Mouse (Mus musculus) lung, postnatal 14 days (tissue): ENCODE results near the gene Tcam1.

ENCODE experiments used
- DNase-seq: peaks from one replicate; pipeline ENCODE4 v3.0.0; 2021

Gene Tcam1

GRCm38 (mm10) chr11:106324858-106325257 lies 48.4 kb downstream of the Tcam1 start:
- DNase-seq = no peak

DNA sequence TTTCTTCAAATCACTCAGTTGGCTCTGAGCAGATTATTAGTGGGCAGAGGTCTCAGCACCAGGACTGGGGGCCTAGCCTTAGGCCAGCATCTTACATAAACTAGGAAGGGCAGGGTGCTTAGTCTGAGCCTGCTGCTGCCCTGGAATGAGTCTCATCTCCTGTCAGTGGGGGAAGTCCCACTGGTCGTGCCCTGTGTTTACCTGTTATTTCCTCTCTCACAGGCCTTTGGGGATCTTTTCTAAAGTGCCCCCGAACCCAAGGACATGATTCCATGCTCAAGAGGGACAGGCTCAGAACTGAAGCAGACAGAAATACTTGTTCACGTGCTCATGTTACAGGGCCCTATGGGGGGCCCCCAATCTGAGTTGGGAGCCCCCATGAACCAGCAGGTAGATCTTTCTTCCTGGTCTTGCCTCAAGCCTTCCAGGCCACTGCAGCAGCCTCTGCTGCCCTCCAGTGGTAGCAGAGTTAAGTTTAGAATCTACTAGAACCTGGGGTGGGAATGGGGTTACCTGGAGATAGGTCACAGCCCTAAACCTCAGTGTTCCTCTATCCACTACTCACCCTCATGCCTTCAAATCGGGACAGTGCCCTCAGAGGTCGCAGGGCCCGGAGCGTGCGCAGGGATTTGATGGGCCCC lies 49.2 kb downstream of the Tcam1 start:
- DNase-seq = peak; percentile 83

DNA sequence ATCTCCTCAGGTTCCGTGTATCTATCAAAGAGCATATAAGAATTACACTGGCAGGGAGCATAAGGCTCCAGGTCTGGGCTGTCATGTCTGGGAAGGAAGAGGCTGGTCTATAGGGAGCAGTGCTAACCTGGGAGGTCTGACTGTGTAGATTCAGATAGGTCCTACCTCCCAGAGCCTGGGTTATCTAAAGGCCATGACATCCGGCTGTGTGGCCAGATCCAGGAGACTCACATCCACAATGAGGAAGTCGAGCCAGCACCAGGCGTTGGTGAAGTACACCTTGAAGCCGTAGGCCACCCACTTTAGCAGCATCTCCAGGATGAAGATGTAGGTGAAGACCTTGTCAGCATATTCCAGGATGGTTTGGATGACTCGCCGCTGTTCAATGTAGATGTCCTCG lies 50.0 kb downstream of the Tcam1 start:
- DNase-seq = no peak

DNA sequence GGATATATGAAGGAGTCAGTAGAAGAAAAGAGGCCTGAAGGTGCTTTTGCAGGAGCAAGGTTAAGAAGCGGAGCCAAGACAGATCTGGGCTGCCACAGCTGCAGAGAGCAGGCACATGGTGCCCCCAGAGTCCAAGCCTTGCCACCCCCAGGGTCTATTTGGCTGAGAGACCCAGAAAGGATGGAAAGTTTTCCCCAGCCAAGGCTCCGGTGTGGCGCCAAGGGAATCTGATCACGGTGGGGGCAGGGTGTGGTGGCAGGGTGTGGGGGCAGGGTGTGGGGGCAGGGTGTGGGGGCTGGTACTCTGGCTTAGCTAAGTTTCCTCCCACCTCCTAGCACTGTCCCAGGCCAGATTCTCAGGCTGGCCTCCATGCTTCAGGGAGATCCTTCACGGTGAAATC lies 52.0 kb downstream of the Tcam1 start:
- DNase-seq = no peak

DNA sequence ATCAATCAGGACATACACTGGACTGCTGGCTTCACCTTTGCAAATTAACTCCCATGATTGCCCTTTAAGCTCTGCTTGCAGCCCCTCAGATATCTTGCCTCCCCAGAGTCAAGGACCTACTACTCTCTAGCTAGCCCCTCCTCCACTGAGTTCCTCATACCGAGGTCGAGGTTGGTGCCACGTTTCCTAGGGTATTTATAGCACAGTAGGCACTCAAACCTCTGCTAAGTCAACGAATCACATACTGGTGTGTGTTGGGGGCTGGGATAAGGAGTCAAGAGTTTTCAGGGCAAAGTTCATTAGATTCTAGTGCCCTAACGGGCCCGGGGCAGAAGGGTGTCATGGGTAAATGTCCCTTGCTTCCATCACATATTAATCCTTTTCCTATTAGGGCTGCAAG lies 52.7 kb downstream of the Tcam1 start:
- DNase-seq = no peak

DNA sequence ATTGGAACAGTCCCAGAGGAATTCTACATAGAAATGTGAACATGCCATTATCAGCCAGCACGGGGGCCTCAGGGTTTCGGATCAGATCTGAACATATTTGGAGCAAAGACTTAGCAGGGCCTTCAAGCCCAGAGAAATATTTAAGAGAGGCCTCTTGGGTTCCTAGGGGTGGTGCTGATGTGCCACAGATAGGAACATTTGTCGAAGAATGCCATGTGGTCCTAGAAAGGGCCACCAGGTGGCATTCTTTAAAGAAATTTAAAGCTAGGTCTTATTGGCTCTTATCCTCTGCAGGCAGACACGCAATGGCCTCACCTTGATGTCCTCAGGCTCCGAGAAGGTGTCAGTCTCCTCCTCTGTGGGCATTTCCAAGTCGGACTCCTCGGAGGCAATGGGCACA lies 53.2 kb downstream of the Tcam1 start:
- DNase-seq = peak; percentile 61

GRCm38 (mm10) chr11:106332458-106332857 lies 56.0 kb downstream of the Tcam1 start:
- no peak for DNase-seq

- DNase-seq = no peak
These were observed 57.6 kb downstream of the Tcam1 start for GRCm38 (mm10) chr11:106334066-106334465.

GRCm38 (mm10) chr11:106338029-106338428 lies 61.6 kb downstream of the Tcam1 start:
- no peak for DNase-seq
